Mouse (Mus musculus) urinary bladder, postnatal 4 days (tissue): ENCODE measurements around the gene Retreg1.
A peak's percentile ranks its signal among the peaks of the same experiment; 100 is the strongest.

Source experiments
- DNase-seq, 2 experiments: peaks; one replicate each; pipeline ENCODE4 v3.0.0; 2021 to 2022; ENCODE audit warnings: low spot score in 2 of 2

Gene Retreg1

GRCm38 (mm10) chr15:25918641-25919040 lies 75.7 kb downstream of the Retreg1 start:
- DNase-seq: no peak

- no peak for DNase-seq
Observed at GRCm38 (mm10) chr15:25919995-25920394, 77.0 kb downstream of the Retreg1 start.

- no peak for DNase-seq
Observed at GRCm38 (mm10) chr15:25920886-25921285, 77.9 kb downstream of the Retreg1 start.

- DNase-seq: no peak
Observed at GRCm38 (mm10) chr15:25922007-25922406, 79.0 kb downstream of the Retreg1 start.

GRCm38 (mm10) chr15:25923916-25924315 lies 80.9 kb downstream of the Retreg1 start:
- no peak for DNase-seq

- no peak for DNase-seq
Observed at GRCm38 (mm10) chr15:25926171-25926570, 83.2 kb downstream of the Retreg1 start.

- no peak for DNase-seq
Observed at GRCm38 (mm10) chr15:25927106-25927505, 84.1 kb downstream of the Retreg1 start.

GRCm38 (mm10) chr15:25928001-25928400 lies 85.0 kb downstream of the Retreg1 start:
- DNase-seq: no peak

- DNase-seq: no peak
Observed at GRCm38 (mm10) chr15:25928831-25929230, 85.9 kb downstream of the Retreg1 start.

GRCm38 (mm10) chr15:25929518-25929917 lies 86.5 kb downstream of the Retreg1 start:
- DNase-seq: no peak

- no peak for DNase-seq
Observed at GRCm38 (mm10) chr15:25929936-25930335, 87.0 kb downstream of the Retreg1 start.

- DNase-seq: no peak
Observed at GRCm38 (mm10) chr15:25930657-25931056, 87.7 kb downstream of the Retreg1 start.

GRCm38 (mm10) chr15:25932497-25932896 lies 89.5 kb downstream of the Retreg1 start:
- no peak for DNase-seq

- peak in 1 of 2 experiments; percentile 58 for DNase-seq
Observed at GRCm38 (mm10) chr15:25932937-25933684, 90.1 kb downstream of the Retreg1 start.

- no peak for DNase-seq
Observed at GRCm38 (mm10) chr15:25933685-25934108, 90.7 kb downstream of the Retreg1 start.

- DNase-seq: no peak
Observed at GRCm38 (mm10) chr15:25934411-25934810, 91.4 kb downstream of the Retreg1 start.

GRCm38 (mm10) chr15:25938496-25938895 lies 95.5 kb downstream of the Retreg1 start:
- no peak for DNase-seq

GRCm38 (mm10) chr15:25940397-25941377 lies 97.7 kb downstream of the Retreg1 start:
- DNase-seq: no peak

GRCm38 (mm10) chr15:25941514-25941913 lies 98.5 kb downstream of the Retreg1 start:
- no peak for DNase-seq

- no peak for DNase-seq
Observed at GRCm38 (mm10) chr15:25942415-25942814, 99.4 kb downstream of the Retreg1 start.

- DNase-seq: no peak
Observed at GRCm38 (mm10) chr15:25943386-25944137, 100.6 kb downstream of the Retreg1 start.

- DNase-seq: no peak
Observed at GRCm38 (mm10) chr15:25945224-25945623, 102.2 kb downstream of the Retreg1 start.
